Mouse (Mus musculus) left cerebral cortex, postnatal 36 days (tissue): ENCODE data around the gene Hist1h2ap. TPM values are rescaled to one million over a fixed set of nuclear protein-coding genes. Genes with fewer than 3 reads are reported as not detected.
A peak's percentile ranks its signal among the peaks of the same experiment; 100 is the strongest.
"Not testable (repeated sequence)": the region's sequence is repeated elsewhere in the genome, so short reads cannot be mapped to it uniquely, and the experiment has no call there.

ENCODE experiments used
- DNase-seq, 2 experiments: peaks; one replicate each; pipeline ENCODE4 v3.0.0; 2021 to 2022; ENCODE audit warnings: low spot score in 2 of 2, mixed read lengths in 1 of 2
- intact Hi-C: fragments of 180-260 bp; cut with DNase I; formaldehyde crosslinking; loops from one replicate; pipeline ENCODE4 v1.15.1; 2025
- microRNA-seq: library from miRNA; unstranded; fragments of <30 nt; microRNA quantifications from one replicate; pipeline ENCODE4 v1.2.0, GENCODE M21; 2022
- total RNA-seq, 2 experiments: library from RNA; stranded (reverse); gene quantifications; 2 replicates each; pipeline ENCODE4 v1.2.3; 2021

Gene Hist1h2ap
- total RNA-seq, 2 experiments from 2014 or later, result 20.2 to 20.7 TPM

- intact Hi-C loops, result not testable (repeated sequence)
- peak; percentile 43 to 46 for DNase-seq
Observed at GRCm38 (mm10) chr13:21811539-21811938, 21.8 kb downstream of the Hist1h2ap start, which contains the start of gene Hist1h4m. Hist1h4m (plus strand) TSS chr13:21811746.

- intact Hi-C loops, DNase-seq: not testable (repeated sequence)
Observed at GRCm38 (mm10) chr13:21811074-21811473, 22.2 kb downstream of the Hist1h2ap start.

- DNase-seq, intact Hi-C loops: not testable (repeated sequence)
Observed at GRCm38 (mm10) chr13:21810073-21810472, 23.2 kb downstream of the Hist1h2ap start, which contains the start of the genes Hist1h2bq and Hist1h2ao. Hist1h2bq (minus strand) TSS chr13:21810197. Hist1h2ao (plus strand) TSS chr13:21810465.

GRCm38 (mm10) chr13:21803058-21803457 is 30.2 kb downstream of the Hist1h2ap start:
- intact Hi-C loops, DNase-seq: not testable (repeated sequence)

- DNase-seq, intact Hi-C loops: not testable (repeated sequence)
Observed at GRCm38 (mm10) chr13:21797163-21797562, 36.1 kb downstream of the Hist1h2ap start.

GRCm38 (mm10) chr13:21795584-21795983 is 37.7 kb downstream of the Hist1h2ap start:
- intact Hi-C loops, result no loop called here
- DNase-seq, result no peak

GRCm38 (mm10) chr13:21790601-21791283 is 42.6 kb downstream of the Hist1h2ap start:
- DNase-seq, result no peak
- intact Hi-C loops, result no loop called here

- intact Hi-C loops, result no loop called here
- DNase-seq, result no peak
Observed at GRCm38 (mm10) chr13:21789925-21790324, 43.4 kb downstream of the Hist1h2ap start.

GRCm38 (mm10) chr13:21787760-21788593 is 45.3 kb downstream of the Hist1h2ap start:
- intact Hi-C loops, result loop anchor here (2.0 kb wide), 1 partner anchor 37 kb away; the partner anchor contains the start of gene Hist1h4k
- DNase-seq, result no peak

- intact Hi-C loops, result loop anchor here (2.0 kb wide), 1 partner anchor 36 kb away; the partner anchor contains the start of gene Hist1h4k
- peak; percentile 84 to 88 for DNase-seq
Observed at GRCm38 (mm10) chr13:21786899-21787629, 46.2 kb downstream of the Hist1h2ap start, which contains the start of the genes Hist1h2an and Hist1h2bp. Hist1h2an (minus strand) TSS chr13:21787218. Hist1h2bp (plus strand) TSS chr13:21787461.

- intact Hi-C loops, result loop anchor here (2.0 kb wide), 1 partner anchor 36 kb away; the partner anchor contains the start of gene Hist1h4k
- DNase-seq, result no peak
Observed at GRCm38 (mm10) chr13:21786189-21786898, 47.0 kb downstream of the Hist1h2ap start.

- DNase-seq, result no peak
- intact Hi-C loops, result no loop called here
Observed at GRCm38 (mm10) chr13:21784311-21784710, 49.0 kb downstream of the Hist1h2ap start.

- DNase-seq, result peak in 1 of 2 experiments; percentile 4
- intact Hi-C loops, result no loop called here
Observed at GRCm38 (mm10) chr13:21783734-21784161, 49.6 kb downstream of the Hist1h2ap start.

- DNase-seq, result peak; percentile 57 to 61
- intact Hi-C loops, result no loop called here
Observed at GRCm38 (mm10) chr13:21783255-21783617, 50.1 kb downstream of the Hist1h2ap start, which contains the start of gene Hist1h3i. Hist1h3i (minus strand) TSS chr13:21783370.

Small RNA genes within 50 kb of the gene (microRNA-seq; reads per million reads assigned to microRNA genes)
- not detected for gene Gm19658
- not detected for gene Gm44346
- gene Gm44466, result not detected

Other genes starting within 250 kb of the Hist1h2ap start
- not detected for gene Olfr1362, start 219.5 kb downstream of the Hist1h2ap start, total RNA-seq
- not detected for gene Olfr11, start 191.0 kb downstream of the Hist1h2ap start, total RNA-seq
- gene Olfr1361, start 170.1 kb downstream of the Hist1h2ap start, total RNA-seq, result not detected
- gene Olfr1360, start 156.1 kb downstream of the Hist1h2ap start, total RNA-seq, result not detected
- gene Olfr1359, start 135.4 kb downstream of the Hist1h2ap start, total RNA-seq, result not detected
- 10 to 100 TPM; 25.8 to 35.2 TPM for gene Hist1h2bl, start 117.4 kb downstream of the Hist1h2ap start, total RNA-seq
- gene Hist1h2ai, start 117.1 kb downstream of the Hist1h2ap start, total RNA-seq, result 10 to 100 TPM; 26.5 to 66.3 TPM
- 10 to 100 TPM; 73.2 to 76.4 TPM for gene Hist1h3h, start 115.8 kb downstream of the Hist1h2ap start, total RNA-seq
- gene Hist1h2bm, start 111.5 kb downstream of the Hist1h2ap start, total RNA-seq, result 1 to 10 TPM; 4.0 to 5.5 TPM
- 10 to 100 TPM; 16.7 to 20.3 TPM for gene Hist1h4j, start 98.4 kb downstream of the Hist1h2ap start, total RNA-seq
- gene Hist1h4k, start 83.0 kb downstream of the Hist1h2ap start, total RNA-seq, result 100 to 1,000 TPM; 409 to 465 TPM
- 10 to 100 TPM; 14.8 to 15.0 TPM for gene Hist1h2ak, start 79.7 kb downstream of the Hist1h2ap start, total RNA-seq
- gene Hist1h2bn, start 79.4 kb downstream of the Hist1h2ap start, total RNA-seq, result 10 to 100 TPM in 1 of 2 experiments, 1 to 10 TPM in 1; 8.2 to 10.1 TPM
- 10 to 100 TPM in 1 of 2 experiments, 1 to 10 TPM in 1; 8.2 to 10.1 TPM for gene Hist1h1b, start 52.9 kb downstream of the Hist1h2ap start, total RNA-seq
- 10 to 100 TPM; 55.4 to 73.3 TPM for gene Hist1h3i, start 50.1 kb downstream of the Hist1h2ap start, total RNA-seq
- gene Hist1h2an, start 46.3 kb downstream of the Hist1h2ap start, total RNA-seq, result not detected
- gene Hist1h2bp, start 46.0 kb downstream of the Hist1h2ap start, total RNA-seq, result 1 to 10 TPM; 8.0 to 8.4 TPM
- gene Hist1h2bq, start 23.3 kb downstream of the Hist1h2ap start, total RNA-seq, result 10 to 100 TPM; 36.0 to 39.3 TPM
- gene Hist1h2ao, start 23.0 kb downstream of the Hist1h2ap start, total RNA-seq, result 10 to 100 TPM; 12.4 to 22.5 TPM
- gene Hist1h4m, start 21.8 kb downstream of the Hist1h2ap start, total RNA-seq, result 100 to 1,000 TPM; 258 to 294 TPM
- gene Hist1h4n, start 1.3 kb downstream of the Hist1h2ap start, total RNA-seq, result 10 to 100 TPM; 21.3 to 23.4 TPM
- 10 to 100 TPM; 35.5 to 38.8 TPM for gene Hist1h2br, start 236 bp upstream of the Hist1h2ap start, total RNA-seq
- 1 to 10 TPM; 3.7 to 4.2 TPM for gene Zfp184, start 111.6 kb upstream of the Hist1h2ap start, total RNA-seq
- gene Pom121l2, start 147.7 kb upstream of the Hist1h2ap start, total RNA-seq, result not detected
- gene Prss16, start 176.2 kb upstream of the Hist1h2ap start, total RNA-seq, result 1 to 10 TPM in 1 of 2 experiments, under 1 TPM in 1; 0.34 to 1.1 TPM
- 10 to 100 TPM; 24.6 to 42.5 TPM for gene Hist1h2ah, start 202.1 kb upstream of the Hist1h2ap start, total RNA-seq
- 10 to 100 TPM; 13.0 to 13.3 TPM for gene Hist1h2bk, start 202.4 kb upstream of the Hist1h2ap start, total RNA-seq
- 10 to 100 TPM; 65.2 to 73.2 TPM for gene Hist1h4i, start 207.9 kb upstream of the Hist1h2ap start, total RNA-seq
- gene Hist1h2ag, start 209.4 kb upstream of the Hist1h2ap start, total RNA-seq, result 10 to 100 TPM in 1 of 2 experiments, 1 to 10 TPM in 1; 8.3 to 11.2 TPM
- gene Hist1h2bj, start 209.7 kb upstream of the Hist1h2ap start, total RNA-seq, result 10 to 100 TPM; 11.8 to 12.9 TPM